Mouse (Mus musculus): Measurements from ENCODE around the gene S1pr5. TPM values are rescaled to one million over a fixed set of nuclear protein-coding genes. Genes with fewer than 3 reads are reported as not detected.

S1pr5 gene
- total and polyA plus RNA-seq, 3 experiments = 0.04 to 0.08 TPM; not detected in 1

GRCm38 (mm10) chr9:21289337-21289671, 41.1 kb upstream of the S1pr5 start:
- H3K4me3 ChIP-seq (ENCODE audit: control insufficient read depth in 1 of 2, insufficient read depth in 1 of 2, low read depth in 2 of 2, low read length in 2 of 2) = no peak overlapping the region
- DNase-seq (ENCODE audit: low read depth, low spot score) = no peak
- no peaks in the 10 kb centered on the region for H3K27me3 ChIP-seq (ENCODE audit: control insufficient read depth in 1 of 2, insufficient read depth in 2 of 2, low read length in 2 of 2)
- peaks cover 9 to 40% of the 10 kb centered on the region in 2 experiments for H3K36me3 ChIP-seq (ENCODE audit: control insufficient read depth in 1 of 2, insufficient read depth in 2 of 2, low read length in 2 of 2)
- H3K4me1 ChIP-seq (ENCODE audit: control insufficient read depth in 1 of 2, insufficient read depth in 2 of 2, low read length in 2 of 2) = peaks cover 26 to 28% of the 10 kb centered on the region in 2 experiments
- peak overlapping the region; percentile 75 for H3K9ac ChIP-seq (ENCODE audit: control insufficient read depth, low read depth, low read length, poor library complexity, severe bottlenecking)
- H3K27ac ChIP-seq (ENCODE audit: control insufficient read depth, low read depth, low read length) = peak overlapping the region; percentile 87
- no peaks in the 10 kb centered on the region for H3K9me3 ChIP-seq (replicated peaks; ENCODE audit: insufficient read depth, low read length)
- TF ChIP-seq KAT2A (conservative IDR thresholded peaks at IDR 0.05; ENCODE audit: low read depth, low read length) (no peak), RCOR1 (IDR thresholded peaks at IDR 0.05; ENCODE audit: low read depth, low read length) (no peak), POLR2A (IDR thresholded peaks at IDR 0.05; ENCODE audit: control insufficient read depth in 1 of 2, insufficient read depth in 1 of 2, low read depth in 1 of 2, low read length in 2 of 2, poor library complexity in 1 of 2) (no peak), RAD21 (IDR thresholded peaks at IDR 0.05; ENCODE audit: low read depth, low read length) (no peak), JUND (IDR thresholded peaks at IDR 0.05; ENCODE audit: low read depth, low read length) (no peak), POLR2AphosphoS5 (IDR thresholded peaks at IDR 0.05; ENCODE audit: borderline replicate concordance, low read depth, low read length) (no peak), ELF1 (IDR thresholded peaks at IDR 0.05; ENCODE audit: low read depth, low read length) (no peak), MEF2A (IDR thresholded peaks at IDR 0.05; ENCODE audit: extremely low read depth, insufficient replicate concordance, low read depth, low read length, poor library complexity, severe bottlenecking) (no peak), POLR2AphosphoS2 (IDR thresholded peaks at IDR 0.05; ENCODE audit: low read length) (no peak), NELFE (IDR thresholded peaks at IDR 0.05; ENCODE audit: low read depth, low read length) (no peak), MAX (IDR thresholded peaks at IDR 0.05; ENCODE audit: low read length) (no peak), ZNF384 (IDR thresholded peaks at IDR 0.05; ENCODE audit: low read depth, low read length) (no peak), SIN3A (IDR thresholded peaks at IDR 0.05; ENCODE audit: low read length) (no peak), EP300 (IDR thresholded peaks at IDR 0.05; ENCODE audit: low read depth in 1 of 2, low read length in 2 of 2) (no peak)
- H3K79me2 ChIP-seq (ENCODE audit: control insufficient read depth, insufficient read depth, low read length, poor library complexity) = peaks cover 52% of the 10 kb centered on the region

- Histone ChIP-seq H3K27me3 (ENCODE audit: control insufficient read depth in 1 of 2, insufficient read depth in 2 of 2, low read length in 2 of 2) (no peaks in the 10 kb centered on the region), H3K79me2 (ENCODE audit: control insufficient read depth, insufficient read depth, low read length, poor library complexity) (peaks cover 52% of the 10 kb centered on the region), H3K36me3 (ENCODE audit: control insufficient read depth in 1 of 2, insufficient read depth in 2 of 2, low read length in 2 of 2) (peaks cover 15 to 40% of the 10 kb centered on the region in 2 experiments), H3K4me3 (ENCODE audit: control insufficient read depth in 1 of 2, insufficient read depth in 1 of 2, low read depth in 2 of 2, low read length in 2 of 2) (peak overlapping the region; percentile 37 to 62), H3K9ac (ENCODE audit: control insufficient read depth, low read depth, low read length, poor library complexity, severe bottlenecking) (peak overlapping the region; percentile 55), H3K9me3 (replicated peaks; ENCODE audit: insufficient read depth, low read length) (no peaks in the 10 kb centered on the region), H3K27ac (ENCODE audit: control insufficient read depth, low read depth, low read length) (peak overlapping the region; percentile 87), H3K4me1 (ENCODE audit: control insufficient read depth in 1 of 2, insufficient read depth in 2 of 2, low read length in 2 of 2) (peaks cover 26 to 28% of the 10 kb centered on the region in 2 experiments)
- peak; percentile 82 for DNase-seq (ENCODE audit: low read depth, low spot score)
- TF ChIP-seq CHD1 (IDR thresholded peaks at IDR 0.05; ENCODE audit: low read depth, low read length) (no peak), MAX (IDR thresholded peaks at IDR 0.05; ENCODE audit: low read length) (no peak), MYC (IDR thresholded peaks at IDR 0.05; ENCODE audit: low read depth, low read length) (no peak), KAT2A (conservative IDR thresholded peaks at IDR 0.05; ENCODE audit: low read depth, low read length) (no peak), TBP (IDR thresholded peaks at IDR 0.05; ENCODE audit: low read depth, low read length) (no peak), USF2 (IDR thresholded peaks at IDR 0.05; ENCODE audit: borderline replicate concordance in 1 of 2, insufficient read depth in 1 of 2, low read depth in 1 of 2, low read length in 2 of 2) (no peak)
Observed at GRCm38 (mm10) chr9:21288404-21289336, 40.4 kb upstream of the S1pr5 start.

All from MEL (cell line).